Mouse (Mus musculus): ENCODE data around the gene Gab2. TPM values are rescaled to one million over a fixed set of nuclear protein-coding genes. Genes with fewer than 3 reads are reported as not detected.

Gab2 gene
- total and polyA plus RNA-seq, 3 experiments: 0.12 to 0.50 (median 0.30) TPM

GRCm38 (mm10) chr7:97262541-97262940 is 181.2 kb downstream of the Gab2 start:
- DNase-seq (ENCODE audit: extremely low read depth): no peak
- Histone ChIP-seq H3K36me3 (replicated peaks in 1 of 2; ENCODE audit: control insufficient read depth in 1 of 2, insufficient read depth in 1 of 2, low read length in 1 of 2) (no peaks in the 10 kb centered on the region), H3K4me3 (replicated peaks in 1 of 3; ENCODE audit: low read depth in 2 of 3, low read length in 2 of 3, poor library complexity in 1 of 3) (no peak overlapping the region), H3K9ac (ENCODE audit: insufficient read depth, low read depth) (no peak overlapping the region), H3K79me2 (replicated peaks; ENCODE audit: control insufficient read depth, extremely low read depth, insufficient read depth, poor library complexity, severe bottlenecking) (no peaks in the 10 kb centered on the region), H3K4me1 (ENCODE audit: control insufficient read depth in 1 of 2, insufficient read depth in 2 of 2) (peaks cover 0 to 8% of the 10 kb centered on the region in 2 experiments; a peak in 1 of 4 replicates), H3K4me2 (ENCODE audit: insufficient read depth, low read depth, poor library complexity, severe bottlenecking) (no peak overlapping the region), H3K27ac (ENCODE audit: insufficient read depth, low read depth) (no peak overlapping the region), H3K9me3 (replicated peaks; ENCODE audit: low read length) (no peaks in the 10 kb centered on the region), H3K27me3 (replicated peaks) (no peaks in the 10 kb centered on the region)
- in situ Hi-C loops (cut with MboI; ENCODE audit: low pct_ligation_motif_present, low pct_unique_long_range_greater_than_20kb, low sequenced_read_pairs): no loop called here
- dilution Hi-C loops (cut with MboI; ENCODE audit: extremely low pct_ligation_motif_present, extremely low pct_unique_long_range_greater_than_20kb, low sequenced_read_pairs): no loop called here
- no peak for TF ChIP-seq E2F4 (IDR thresholded peaks at IDR 0.05; ENCODE audit: insufficient replicate concordance, low read depth, low read length)
- TF ChIP-seq BHLHE40 (IDR thresholded peaks at IDR 0.05; ENCODE audit: low read depth, low read length): no peak
- TF ChIP-seq MAZ (IDR thresholded peaks at IDR 0.05; ENCODE audit: low read depth, low read length): no peak
- no peak for TF ChIP-seq POLR2AphosphoS2 (IDR thresholded peaks at IDR 0.05; ENCODE audit: low read depth, low read length)
- TF ChIP-seq CHD1 (IDR thresholded peaks at IDR 0.05; ENCODE audit: low read depth, low read length): no peak
- TF ChIP-seq CTCF (conservative IDR thresholded peaks at IDR 0.05 in 1 of 2, IDR thresholded peaks at IDR 0.05 in 1 of 2; ENCODE audit: low read depth in 2 of 2, low read length in 2 of 2): no peak
- no peak for TF ChIP-seq RCOR1 (conservative IDR thresholded peaks at IDR 0.05; ENCODE audit: low read depth, low read length)
- no peak for TF ChIP-seq JUN (IDR thresholded peaks at IDR 0.05; ENCODE audit: insufficient read depth, low read depth, low read length)
- no peak for TF ChIP-seq IRF4 (IDR thresholded peaks at IDR 0.05; ENCODE audit: low read depth, low read length)
- no peak for TF ChIP-seq ZMIZ1 (IDR thresholded peaks at IDR 0.05; ENCODE audit: low read depth, low read length)
- TF ChIP-seq ELF1 (IDR thresholded peaks at IDR 0.05; ENCODE audit: low read depth, low read length): no peak
- no peak for TF ChIP-seq PAX5 (IDR thresholded peaks at IDR 0.05; ENCODE audit: low read length)
- TF ChIP-seq CHD2 (IDR thresholded peaks at IDR 0.05; ENCODE audit: low read length): no peak
- no peak for TF ChIP-seq ZKSCAN1 (IDR thresholded peaks at IDR 0.05; ENCODE audit: borderline replicate concordance, low read depth, low read length)
- TF ChIP-seq TCF12 (IDR thresholded peaks at IDR 0.05; ENCODE audit: low read depth, low read length): no peak
- no peak for TF ChIP-seq MAX (IDR thresholded peaks at IDR 0.05; ENCODE audit: low read length)
- TF ChIP-seq RAD21 (IDR thresholded peaks at IDR 0.05; ENCODE audit: low read depth, low read length): no peak
- no peak for TF ChIP-seq EP300 (IDR thresholded peaks at IDR 0.05; ENCODE audit: low read length)
- no peak for TF ChIP-seq MEF2A (IDR thresholded peaks at IDR 0.05; ENCODE audit: borderline replicate concordance, low read depth, low read length)
- TF ChIP-seq NRF1 (IDR thresholded peaks at IDR 0.05; ENCODE audit: low read depth, low read length): no peak

GRCm38 (mm10) chr7:97270367-97270766 is 189.0 kb downstream of the Gab2 start:
- DNase-seq (ENCODE audit: extremely low read depth): no peak
- H3K9ac ChIP-seq (ENCODE audit: insufficient read depth, low read depth): no peak overlapping the region

More at GRCm38 (mm10) chr7:97270367-97270766, 189.0 kb downstream of the Gab2 start:
- H3K36me3 ChIP-seq (replicated peaks in 1 of 2; ENCODE audit: control insufficient read depth in 1 of 2, insufficient read depth in 1 of 2, low read length in 1 of 2): no peaks in the 10 kb centered on the region
- TF ChIP-seq MYC (IDR thresholded peaks at IDR 0.05; ENCODE audit: low read depth, low read length): no peak
- TF ChIP-seq USF2 (conservative IDR thresholded peaks at IDR 0.05; ENCODE audit: low read depth, low read length): no peak
- no peak for TF ChIP-seq MXI1 (IDR thresholded peaks at IDR 0.05; ENCODE audit: low read depth, low read length)
- TF ChIP-seq ELF1 (IDR thresholded peaks at IDR 0.05; ENCODE audit: low read depth, low read length): no peak
- TF ChIP-seq UBTF (IDR thresholded peaks at IDR 0.05; ENCODE audit: low read depth, low read length): no peak
- TF ChIP-seq PAX5 (IDR thresholded peaks at IDR 0.05; ENCODE audit: low read length): no peak
- no peak for TF ChIP-seq POLR2A (IDR thresholded peaks at IDR 0.05; ENCODE audit: low read depth, low read length)
- no peak for TF ChIP-seq MEF2A (IDR thresholded peaks at IDR 0.05; ENCODE audit: borderline replicate concordance, low read depth, low read length)
- no peak for TF ChIP-seq NELFE (IDR thresholded peaks at IDR 0.05; ENCODE audit: low read depth, low read length)
- no peak for TF ChIP-seq ZNF384 (IDR thresholded peaks at IDR 0.05; ENCODE audit: low read depth, low read length)
- TF ChIP-seq JUN (IDR thresholded peaks at IDR 0.05; ENCODE audit: insufficient read depth, low read depth, low read length): no peak
- no peak overlapping the region for H3K4me3 ChIP-seq (replicated peaks in 1 of 3; ENCODE audit: low read depth in 2 of 3, low read length in 2 of 3, poor library complexity in 1 of 3)
- no peaks in the 10 kb centered on the region for H3K79me2 ChIP-seq (replicated peaks; ENCODE audit: control insufficient read depth, extremely low read depth, insufficient read depth, poor library complexity, severe bottlenecking)
- H3K4me1 ChIP-seq (ENCODE audit: control insufficient read depth in 1 of 2, insufficient read depth in 2 of 2): peaks cover 0 to 14% of the 10 kb centered on the region in 2 experiments; a peak in 2 of 4 replicates
- no peaks in the 10 kb centered on the region for H3K27me3 ChIP-seq (replicated peaks)
- dilution Hi-C loops (cut with MboI; ENCODE audit: extremely low pct_ligation_motif_present, extremely low pct_unique_long_range_greater_than_20kb, low sequenced_read_pairs): no loop called here
- no peaks in the 10 kb centered on the region for H3K9me3 ChIP-seq (replicated peaks; ENCODE audit: low read length)
- no peak overlapping the region for H3K27ac ChIP-seq (ENCODE audit: insufficient read depth, low read depth)
- in situ Hi-C loops (cut with MboI; ENCODE audit: low pct_ligation_motif_present, low pct_unique_long_range_greater_than_20kb, low sequenced_read_pairs): no loop called here
- H3K4me2 ChIP-seq (ENCODE audit: insufficient read depth, low read depth, poor library complexity, severe bottlenecking): no peak overlapping the region
